In the genomic region with DNA sequence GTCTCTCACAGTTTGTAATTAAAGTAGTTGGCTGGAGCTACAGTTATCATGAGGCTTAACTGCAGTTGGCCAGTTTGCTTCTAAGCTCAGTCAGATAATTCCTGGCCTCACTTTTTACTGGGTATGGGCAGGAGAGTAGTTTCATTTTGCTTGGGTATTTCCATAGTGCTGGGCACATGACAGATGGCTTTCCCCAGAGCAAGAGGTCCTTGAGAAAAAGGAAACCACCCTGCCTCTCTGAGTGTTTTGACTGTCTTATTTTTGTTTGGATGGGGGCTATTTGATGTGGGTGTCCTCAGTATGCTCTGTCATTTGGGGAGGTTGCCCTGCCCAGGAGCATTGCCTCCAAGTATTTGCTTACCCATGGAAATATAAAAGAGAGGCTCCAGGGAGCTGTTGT, we compare ENCODE assay signal across 35 mouse cellular contexts. TPM values are rescaled to one million over a fixed set of nuclear protein-coding genes. Genes with fewer than 3 reads are reported as not detected.
"Had no signal": no experiment of that assay in that cellular context is flagged by ENCODE, and none has a peak within 500 bp of the region (broad histone marks: within the 10 kb centered on the region; RNA-seq: fewer than 3 reads in every experiment).

No protein-coding gene starts in this region.

- H3K9ac ChIP-seq: heart, embryonic 12.5 days; heart, embryonic 13.5 days; heart, embryonic 15.5 days; hindbrain, embryonic 12.5 days; hindbrain, embryonic 13.5 days; hindbrain, embryonic 14.5 days; hindbrain, embryonic 15.5 days; intestine, embryonic 15.5 days; kidney, embryonic 15.5 days had no signal

- ATAC-seq: hindbrain, embryonic 16.5 days; hindbrain, postnatal 0 days; inflammation-experienced regulatory T-cells, adult 6 months; intestine, embryonic 15.5 days; intestine, embryonic 16.5 days; intestine, postnatal 0 days had no signal

- H3K27ac ChIP-seq: heart, embryonic 10.5 days; heart, embryonic 13.5 days; heart, embryonic 15.5 days; hindbrain, embryonic 10.5 days; hindbrain, embryonic 12.5 days; hindbrain, embryonic 13.5 days; hindbrain, embryonic 14.5 days; hindbrain, embryonic 15.5 days; hindbrain, postnatal 0 days; intestine, embryonic 15.5 days; kidney, embryonic 15.5 days; kidney, postnatal 0 days; layer of hippocampus, adult 2 months; left cerebral cortex, adult 2 months had no signal

- H3K27me3 ChIP-seq: heart, embryonic 12.5 days; heart, embryonic 13.5 days; heart, embryonic 15.5 days; hindbrain, embryonic 12.5 days; hindbrain, embryonic 13.5 days; hindbrain, embryonic 15.5 days; intestine, embryonic 15.5 days; kidney, embryonic 15.5 days had no signal

- H3K4me2 ChIP-seq: heart, embryonic 12.5 days; heart, embryonic 13.5 days; heart, embryonic 15.5 days; hindbrain, embryonic 12.5 days; hindbrain, embryonic 13.5 days; hindbrain, embryonic 14.5 days; hindbrain, embryonic 15.5 days; intestine, embryonic 15.5 days; kidney, embryonic 15.5 days had no signal

- H3K9me3 ChIP-seq: heart, embryonic 10.5 days; heart, embryonic 12.5 days; heart, embryonic 13.5 days; heart, embryonic 15.5 days; hindbrain, embryonic 10.5 days; hindbrain, embryonic 12.5 days; hindbrain, embryonic 13.5 days; hindbrain, embryonic 15.5 days; intestine, embryonic 15.5 days; kidney, embryonic 15.5 days had no signal

- DNase-seq: heart, postnatal 10 days; heart, postnatal 14 days; heart, postnatal 36 days; heart, postnatal 4 days; kidney, adult 11 months; kidney, adult 18-20 months; kidney, adult 2 months; kidney, adult 8-10 months; kidney, adult 9 months; kidney, postnatal 10 days; kidney, postnatal 14 days; kidney, postnatal 25 days; kidney, postnatal 36 days; kidney, postnatal 4 days; layer of hippocampus, adult 9-11 months; layer of hippocampus, postnatal 36 days had no signal

- H3K4me3 ChIP-seq: heart, embryonic 10.5 days; heart, embryonic 12.5 days; heart, embryonic 13.5 days; heart, embryonic 15.5 days; hindbrain, embryonic 10.5 days; hindbrain, embryonic 12.5 days; hindbrain, embryonic 13.5 days; hindbrain, embryonic 15.5 days; intestine, embryonic 15.5 days; kidney, embryonic 15.5 days; layer of hippocampus, adult 2 months; left cerebral cortex, adult 2 months had no signal

- H3K4me1 ChIP-seq: heart, embryonic 12.5 days; heart, embryonic 13.5 days; heart, embryonic 15.5 days; hindbrain, embryonic 10.5 days; hindbrain, embryonic 12.5 days; hindbrain, embryonic 13.5 days; hindbrain, embryonic 15.5 days; intestine, embryonic 15.5 days; kidney, embryonic 15.5 days had no signal

RNA-seq across cellular contexts. Expression of a gene that starts 32.3 kb away (rescaled TPM):
- total RNA-seq: heart, postnatal 36 days had no signal
